Mouse (Mus musculus): Measurements from ENCODE around the gene Zbtb16. TPM values are rescaled to one million over a fixed set of nuclear protein-coding genes. Genes with fewer than 3 reads are reported as not detected.
A peak's percentile ranks its signal among the peaks of the same experiment; 100 is the strongest.

The Zbtb16 gene
- 0.02 TPM in 2 replicates for polyA plus RNA-seq (2012)

DNA sequence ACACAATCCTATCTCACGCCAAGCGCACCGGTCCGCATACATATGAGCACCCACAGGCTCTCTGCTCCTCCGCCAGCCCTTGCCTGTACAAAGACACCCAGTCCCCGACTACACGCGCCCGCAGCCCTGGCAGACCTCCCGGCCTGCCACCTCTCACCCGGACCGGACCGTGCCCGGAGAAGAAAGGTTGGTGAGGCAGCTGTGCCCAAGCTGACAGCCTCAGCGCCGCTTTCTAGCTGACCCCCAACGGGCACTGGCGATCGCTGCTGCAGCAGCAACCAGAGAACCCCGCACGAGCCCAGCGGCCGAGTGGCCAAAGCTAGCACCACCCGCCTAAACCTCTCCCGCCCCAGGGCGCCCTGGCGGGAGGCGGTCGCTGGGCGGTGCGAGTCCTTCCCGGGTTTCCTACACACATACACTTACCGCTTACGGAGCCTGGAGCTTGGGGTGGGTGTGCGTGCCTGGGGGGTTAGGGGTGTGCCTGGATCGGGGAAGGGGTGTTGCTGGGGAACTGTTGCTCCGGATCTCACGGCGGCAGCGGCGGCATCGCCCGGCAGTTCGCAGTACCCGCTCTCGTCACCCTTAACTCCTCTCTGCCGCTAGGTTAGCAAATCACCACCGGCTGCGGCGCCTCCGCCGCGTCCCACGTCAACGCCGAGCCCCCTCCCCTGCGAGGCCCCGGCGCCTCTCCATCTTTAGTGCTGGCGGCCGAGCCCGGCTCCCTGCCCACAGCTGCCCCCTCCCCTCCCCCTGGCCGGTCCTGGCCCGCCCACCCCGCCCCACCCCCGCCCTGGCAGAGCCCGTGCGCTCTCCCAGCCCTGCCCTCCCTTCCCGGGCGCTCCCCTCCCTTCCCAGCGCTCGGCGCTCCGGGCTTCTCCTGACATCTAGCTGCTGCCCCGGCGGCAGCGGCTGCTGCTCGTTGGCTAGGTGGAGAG is at the start of gene Zbtb16:
Gene Zbtb16, minus strand, starts transcription at position 592 of the 935 bp plus-strand sequence.
- Histone ChIP-seq H3K4me3 (replicated peaks) (peak within 1 kb of the TSS; percentile 45), H3K36me3 (ENCODE audit: control insufficient read depth) (no peaks in the 10 kb centered on the region), H3K4me1 (ENCODE audit: control insufficient read depth) (peaks cover 13% of the 10 kb centered on the region), H3K9me3 (ENCODE audit: control insufficient read depth, low read length) (no peaks in the 10 kb centered on the region; the same call in 1 of the 2 replicates), H3K27me3 (ENCODE audit: control insufficient read depth) (peaks cover 83% of the 10 kb centered on the region)
- TF ChIP-seq TAL1 (IDR thresholded peaks at IDR 0.05; ENCODE audit: low read length), result no peak
- no peak for TF ChIP-seq GATA1 (IDR thresholded peaks at IDR 0.05; ENCODE audit: low read length)

- Histone ChIP-seq H3K4me3 (replicated peaks) (no peak overlapping the region), H3K27me3 (ENCODE audit: control insufficient read depth) (no peaks in the 10 kb centered on the region), H3K9me3 (ENCODE audit: control insufficient read depth, low read length) (no peaks in the 10 kb centered on the region), H3K36me3 (ENCODE audit: control insufficient read depth) (no peaks in the 10 kb centered on the region), H3K4me1 (ENCODE audit: control insufficient read depth) (no peaks in the 10 kb centered on the region)
- no peak for TF ChIP-seq TAL1 (IDR thresholded peaks at IDR 0.05; ENCODE audit: low read length)
- no peak for TF ChIP-seq GATA1 (IDR thresholded peaks at IDR 0.05; ENCODE audit: low read length)
Observed at GRCm38 (mm10) chr9:48872896-48873295, 36.9 kb upstream of the Zbtb16 start.

GRCm38 (mm10) chr9:48866523-48867121 is 30.6 kb upstream of the Zbtb16 start:
- TF ChIP-seq TAL1 (IDR thresholded peaks at IDR 0.05; ENCODE audit: low read length) (no peak), GATA1 (IDR thresholded peaks at IDR 0.05; ENCODE audit: low read length) (no peak)
- Histone ChIP-seq H3K9me3 (ENCODE audit: control insufficient read depth, low read length) (no peaks in the 10 kb centered on the region), H3K4me1 (ENCODE audit: control insufficient read depth) (no peaks in the 10 kb centered on the region), H3K4me3 (replicated peaks) (no peak overlapping the region), H3K36me3 (ENCODE audit: control insufficient read depth) (no peaks in the 10 kb centered on the region), H3K27me3 (ENCODE audit: control insufficient read depth) (no peaks in the 10 kb centered on the region)

DNA sequence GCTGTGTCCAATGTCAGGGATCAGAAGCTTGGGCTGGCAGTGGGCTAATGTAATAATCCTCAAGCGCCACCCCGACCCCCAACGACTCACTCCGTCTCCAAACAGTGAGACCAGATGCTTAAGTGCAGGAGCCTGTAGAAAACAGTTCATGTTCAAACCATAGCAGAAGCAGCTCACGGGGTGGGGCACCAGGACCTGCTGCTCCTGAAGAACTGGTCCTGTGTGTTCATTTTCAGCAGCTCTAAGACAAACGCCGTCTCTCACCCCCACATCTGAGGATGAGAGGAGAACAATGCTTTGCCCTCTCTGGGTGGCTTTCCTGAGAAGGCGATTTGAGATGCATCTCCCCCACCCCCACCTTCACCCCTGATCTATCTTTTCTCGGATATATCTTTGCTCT is 29.2 kb upstream of the Zbtb16 start:
- Histone ChIP-seq H3K9me3 (ENCODE audit: control insufficient read depth, low read length) (no peaks in the 10 kb centered on the region), H3K27me3 (ENCODE audit: control insufficient read depth) (no peaks in the 10 kb centered on the region)
- no peak for TF ChIP-seq TAL1 (IDR thresholded peaks at IDR 0.05; ENCODE audit: low read length)
- TF ChIP-seq GATA1 (IDR thresholded peaks at IDR 0.05; ENCODE audit: low read length), result no peak

GRCm38 (mm10) chr9:48861481-48861880 is 25.5 kb upstream of the Zbtb16 start:
- Histone ChIP-seq H3K4me3 (replicated peaks) (no peak overlapping the region), H3K36me3 (ENCODE audit: control insufficient read depth) (no peaks in the 10 kb centered on the region), H3K9me3 (ENCODE audit: control insufficient read depth, low read length) (no peaks in the 10 kb centered on the region), H3K4me1 (ENCODE audit: control insufficient read depth) (no peaks in the 10 kb centered on the region), H3K27me3 (ENCODE audit: control insufficient read depth) (no peaks in the 10 kb centered on the region)
- no peak for TF ChIP-seq TAL1 (IDR thresholded peaks at IDR 0.05; ENCODE audit: low read length)
- no peak for TF ChIP-seq GATA1 (IDR thresholded peaks at IDR 0.05; ENCODE audit: low read length)

More for the DNA sequence above, 29.2 kb upstream of the Zbtb16 start:
- Histone ChIP-seq H3K4me3 (replicated peaks) (no peak overlapping the region), H3K36me3 (ENCODE audit: control insufficient read depth) (no peaks in the 10 kb centered on the region), H3K4me1 (ENCODE audit: control insufficient read depth) (no peaks in the 10 kb centered on the region)

DNA sequence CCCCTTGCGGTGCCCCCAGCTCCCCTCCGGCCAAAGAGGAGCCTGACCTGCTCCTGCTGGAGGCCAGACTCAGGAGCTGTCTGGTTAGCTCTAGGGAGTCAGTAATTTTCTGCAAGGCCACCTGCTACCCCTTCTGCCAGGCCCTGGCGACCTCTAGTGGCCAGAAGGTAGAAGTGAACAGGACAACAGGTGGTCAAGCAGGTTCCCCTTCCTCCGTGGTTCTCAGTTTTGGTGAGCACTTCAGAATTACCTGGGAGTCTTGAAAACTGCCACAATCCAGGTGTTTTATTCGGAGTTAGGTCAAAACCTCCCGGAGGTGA is 24.5 kb upstream of the Zbtb16 start:
- no peaks in the 10 kb centered on the region for H3K4me1 ChIP-seq (ENCODE audit: control insufficient read depth)
- H3K4me3 ChIP-seq (replicated peaks), result no peak overlapping the region
- H3K27me3 ChIP-seq (ENCODE audit: control insufficient read depth), result no peaks in the 10 kb centered on the region
- no peaks in the 10 kb centered on the region for H3K9me3 ChIP-seq (ENCODE audit: control insufficient read depth, low read length)
- no peaks in the 10 kb centered on the region for H3K36me3 ChIP-seq (ENCODE audit: control insufficient read depth)
- TF ChIP-seq TAL1 (IDR thresholded peaks at IDR 0.05; ENCODE audit: low read length) (no peak), GATA1 (IDR thresholded peaks at IDR 0.05; ENCODE audit: low read length) (no peak)

- Histone ChIP-seq H3K36me3 (ENCODE audit: control insufficient read depth) (no peaks in the 10 kb centered on the region), H3K9me3 (ENCODE audit: control insufficient read depth, low read length) (no peaks in the 10 kb centered on the region), H3K4me3 (replicated peaks) (no peak overlapping the region), H3K4me1 (ENCODE audit: control insufficient read depth) (no peaks in the 10 kb centered on the region), H3K27me3 (ENCODE audit: control insufficient read depth) (no peaks in the 10 kb centered on the region)
- TF ChIP-seq GATA1 (IDR thresholded peaks at IDR 0.05; ENCODE audit: low read length) (no peak), TAL1 (IDR thresholded peaks at IDR 0.05; ENCODE audit: low read length) (no peak)
Observed at GRCm38 (mm10) chr9:48859828-48860525, 24.0 kb upstream of the Zbtb16 start.

- Histone ChIP-seq H3K4me3 (replicated peaks) (no peak overlapping the region), H3K9me3 (ENCODE audit: control insufficient read depth, low read length) (no peaks in the 10 kb centered on the region), H3K27me3 (ENCODE audit: control insufficient read depth) (no peaks in the 10 kb centered on the region), H3K36me3 (ENCODE audit: control insufficient read depth) (no peaks in the 10 kb centered on the region), H3K4me1 (ENCODE audit: control insufficient read depth) (no peaks in the 10 kb centered on the region)
- no peak for TF ChIP-seq GATA1 (IDR thresholded peaks at IDR 0.05; ENCODE audit: low read length)
- TF ChIP-seq TAL1 (IDR thresholded peaks at IDR 0.05; ENCODE audit: low read length), result no peak
Observed at GRCm38 (mm10) chr9:48857944-48858343, 21.9 kb upstream of the Zbtb16 start.

DNA sequence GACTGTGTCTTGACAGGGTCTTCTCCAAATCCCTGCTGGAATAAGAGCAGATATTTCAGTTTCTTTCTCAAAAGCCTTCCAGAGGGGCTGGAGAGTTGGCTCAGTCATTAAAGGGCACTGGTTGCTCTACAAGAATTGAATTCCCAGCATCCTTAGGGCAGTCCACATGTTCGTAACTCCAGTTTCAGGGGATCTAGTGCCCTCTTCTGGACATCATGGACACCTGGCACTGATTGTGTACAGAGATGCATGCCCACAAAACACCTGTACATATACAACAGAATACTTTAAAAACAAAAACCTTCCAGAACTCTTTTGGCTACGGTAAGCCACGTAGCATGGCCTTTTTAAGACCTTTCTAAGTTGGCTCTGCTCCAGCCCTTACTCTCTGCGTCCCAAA is 20.2 kb upstream of the Zbtb16 start:
- no peaks in the 10 kb centered on the region for H3K9me3 ChIP-seq (ENCODE audit: control insufficient read depth, low read length)
- no peak for TF ChIP-seq TAL1 (IDR thresholded peaks at IDR 0.05; ENCODE audit: low read length)
- no peak for TF ChIP-seq GATA1 (IDR thresholded peaks at IDR 0.05; ENCODE audit: low read length)
- no peaks in the 10 kb centered on the region for H3K4me1 ChIP-seq (ENCODE audit: control insufficient read depth)
- no peaks in the 10 kb centered on the region for H3K36me3 ChIP-seq (ENCODE audit: control insufficient read depth)
- no peak overlapping the region for H3K4me3 ChIP-seq (replicated peaks)
- no peaks in the 10 kb centered on the region for H3K27me3 ChIP-seq (ENCODE audit: control insufficient read depth)
